Mouse (Mus musculus): ENCODE results near the gene Ptgds. TPM values are rescaled to one million over a fixed set of nuclear protein-coding genes. Genes with fewer than 3 reads are reported as not detected.
A peak's percentile ranks its signal among the peaks of the same experiment; 100 is the strongest.

Gene Ptgds
- polyA plus RNA-seq, 1 experiment = 0.39 TPM

DNA sequence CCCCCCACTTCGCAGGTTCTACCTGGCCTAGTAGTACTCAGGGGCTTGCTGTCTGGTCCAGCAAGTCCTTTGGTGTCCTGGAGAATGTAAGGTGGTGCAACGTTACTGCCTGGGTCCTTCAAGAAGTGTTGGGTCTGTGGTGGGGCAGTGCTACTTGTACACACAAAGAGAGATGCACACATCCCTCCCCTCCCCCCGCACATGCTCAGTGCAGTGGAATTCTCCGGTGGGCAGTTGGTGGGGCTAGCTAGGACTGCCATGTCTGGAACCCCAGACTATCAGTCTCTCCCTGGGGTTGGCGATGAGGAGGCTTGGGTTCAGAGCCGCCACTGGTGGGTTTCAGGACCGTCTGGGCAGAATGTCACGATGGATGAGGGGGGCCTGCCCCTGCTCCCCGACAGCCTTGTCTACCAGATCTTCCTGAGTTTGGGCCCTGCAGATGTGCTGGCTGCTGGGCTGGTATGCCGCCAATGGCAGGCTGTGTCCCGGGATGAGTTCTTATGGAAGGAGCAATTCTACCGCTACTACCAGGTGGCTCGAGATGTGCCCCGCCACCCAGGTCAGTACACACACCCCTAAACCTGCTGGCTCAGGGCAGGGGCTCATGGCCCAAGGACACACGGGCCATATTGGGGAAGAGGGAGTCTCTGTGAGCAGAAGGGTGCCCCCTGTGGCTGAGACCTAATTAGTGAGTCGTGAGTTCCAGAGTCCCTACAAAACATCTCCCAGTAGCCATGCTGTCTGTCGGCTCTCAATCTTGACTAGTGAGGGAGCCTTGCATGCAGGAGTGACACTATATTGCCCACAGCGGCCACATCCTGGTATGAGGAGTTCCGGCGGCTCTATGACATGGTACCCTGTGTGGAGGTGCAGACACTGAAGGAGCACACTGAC lies 32.0 kb upstream of the Ptgds start, which contains the start of gene C8g:
C8g (minus strand) TSS at position 127 of the 894 bp plus-strand sequence.
- Histone ChIP-seq H3K27ac (ENCODE audit: insufficient read depth, low read depth, low read length) (peak within 1 kb of the TSS; percentile 83), H3K27me3 (ENCODE audit: control insufficient read depth, insufficient read depth, low read length) (no peaks in the 10 kb centered on the region), H3K4me3 (ENCODE audit: low read depth, low read length) (peak within 1 kb of the TSS; percentile 94), H3K4me1 (ENCODE audit: control insufficient read depth, insufficient read depth, insufficient read length, low read length) (peaks cover 26% of the 10 kb centered on the region), H3K36me3 (ENCODE audit: control insufficient read depth, insufficient read depth, low read length) (peaks cover 19% of the 10 kb centered on the region)
- TF ChIP-seq POLR2A (IDR thresholded peaks at IDR 0.05; ENCODE audit: low read depth, low read length) = no peak
- no peak for TF ChIP-seq CTCF (IDR thresholded peaks at IDR 0.05; ENCODE audit: extremely low read depth, insufficient read length, insufficient replicate concordance, low read depth, low read length)
- WGBS = 62% methylated on average over 20 of the region's 20 CpGs

DNA sequence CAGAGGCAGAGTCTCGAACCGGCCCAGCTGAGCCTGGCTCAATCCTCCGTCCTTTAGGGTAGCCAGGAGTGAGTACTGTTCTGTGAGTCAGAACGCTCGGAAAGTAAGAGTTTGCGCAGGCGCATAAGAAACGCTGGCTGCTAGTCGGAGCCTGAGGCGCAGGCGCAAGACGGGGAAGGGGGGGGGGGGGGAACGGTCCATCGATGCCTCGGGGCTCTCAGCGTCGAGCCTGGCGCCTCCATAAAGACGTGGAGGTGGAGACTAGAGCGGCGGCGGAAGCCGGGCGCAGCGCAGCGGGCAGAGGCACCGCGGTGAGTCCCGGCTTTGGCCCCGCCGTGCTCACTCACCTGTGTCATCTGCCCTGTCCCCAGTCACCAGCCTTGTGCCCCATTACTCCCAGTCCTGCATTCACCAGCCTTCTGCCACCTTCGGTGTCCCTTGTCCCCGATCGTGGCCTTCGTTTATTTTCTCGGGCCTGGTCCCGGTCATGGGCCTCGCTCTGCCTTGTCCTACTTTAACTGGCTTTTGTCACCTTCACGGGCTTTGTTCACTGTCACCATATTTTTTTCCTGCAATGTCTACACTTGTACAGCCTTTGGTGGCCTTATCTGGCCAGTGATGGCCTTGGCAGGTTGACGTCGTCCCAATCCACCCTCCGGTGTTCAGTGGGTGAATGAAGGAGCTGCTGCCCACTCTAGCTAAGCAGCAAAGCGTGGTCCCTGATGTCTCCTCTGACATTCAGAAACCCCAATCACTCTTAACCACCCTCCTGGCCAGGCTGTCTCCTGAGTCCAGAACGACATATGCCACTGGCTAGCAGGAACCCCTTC lies 30.9 kb upstream of the Ptgds start, which contains the start of gene Fbxw5:
Fbxw5 (plus strand) TSS at position 175 of the 830 bp plus-strand sequence.
- H3K36me3 ChIP-seq (ENCODE audit: control insufficient read depth, insufficient read depth, low read length) = peaks cover 19% of the 10 kb centered on the region
- under 1% methylated on average over 41 of the region's 44 CpGs for WGBS
- peak within 1 kb of the TSS; percentile 86 for H3K27ac ChIP-seq (ENCODE audit: insufficient read depth, low read depth, low read length)

GRCm38 (mm10) chr2:25500071-25500575 lies 30.3 kb upstream of the Ptgds start:
- 52% methylated on average over 6 of the region's 6 CpGs for WGBS
- Histone ChIP-seq H3K27me3 (ENCODE audit: control insufficient read depth, insufficient read depth, low read length) (no peaks in the 10 kb centered on the region), H3K4me3 (ENCODE audit: low read depth, low read length) (peak overlapping the region; percentile 55), H3K4me1 (ENCODE audit: control insufficient read depth, insufficient read depth, insufficient read length, low read length) (peaks cover 26% of the 10 kb centered on the region), H3K27ac (ENCODE audit: insufficient read depth, low read depth, low read length) (peak overlapping the region; percentile 86), H3K36me3 (ENCODE audit: control insufficient read depth, insufficient read depth, low read length) (peaks cover 16% of the 10 kb centered on the region)
- no peak for TF ChIP-seq CTCF (IDR thresholded peaks at IDR 0.05; ENCODE audit: extremely low read depth, insufficient read length, insufficient replicate concordance, low read depth, low read length)
- no peak for TF ChIP-seq POLR2A (IDR thresholded peaks at IDR 0.05; ENCODE audit: low read depth, low read length)

More for the DNA sequence above, 30.9 kb upstream of the Ptgds start, which contains the start of gene Fbxw5:
- TF ChIP-seq CTCF (IDR thresholded peaks at IDR 0.05; ENCODE audit: extremely low read depth, insufficient read length, insufficient replicate concordance, low read depth, low read length) = no peak
- peak; percentile 70 for TF ChIP-seq POLR2A (IDR thresholded peaks at IDR 0.05; ENCODE audit: low read depth, low read length)
- Histone ChIP-seq H3K27me3 (ENCODE audit: control insufficient read depth, insufficient read depth, low read length) (no peaks in the 10 kb centered on the region), H3K4me1 (ENCODE audit: control insufficient read depth, insufficient read depth, insufficient read length, low read length) (peaks cover 26% of the 10 kb centered on the region), H3K4me3 (ENCODE audit: low read depth, low read length) (peak within 1 kb of the TSS; percentile 94)

- Histone ChIP-seq H3K36me3 (ENCODE audit: control insufficient read depth, insufficient read depth, low read length) (peaks cover 5% of the 10 kb centered on the region; the same call in 1 of the 2 replicates), H3K4me3 (ENCODE audit: low read depth, low read length) (no peak overlapping the region), H3K27me3 (ENCODE audit: control insufficient read depth, insufficient read depth, low read length) (no peaks in the 10 kb centered on the region), H3K4me1 (ENCODE audit: control insufficient read depth, insufficient read depth, insufficient read length, low read length) (peaks cover 26% of the 10 kb centered on the region), H3K27ac (ENCODE audit: insufficient read depth, low read depth, low read length) (no peak overlapping the region)
- 81% methylated on average over 15 of the region's 15 CpGs for WGBS
- TF ChIP-seq CTCF (IDR thresholded peaks at IDR 0.05; ENCODE audit: extremely low read depth, insufficient read length, insufficient replicate concordance, low read depth, low read length) (no peak), POLR2A (IDR thresholded peaks at IDR 0.05; ENCODE audit: low read depth, low read length) (no peak)
Measured at GRCm38 (mm10) chr2:25498622-25499478, 29.0 kb upstream of the Ptgds start.

DNA sequence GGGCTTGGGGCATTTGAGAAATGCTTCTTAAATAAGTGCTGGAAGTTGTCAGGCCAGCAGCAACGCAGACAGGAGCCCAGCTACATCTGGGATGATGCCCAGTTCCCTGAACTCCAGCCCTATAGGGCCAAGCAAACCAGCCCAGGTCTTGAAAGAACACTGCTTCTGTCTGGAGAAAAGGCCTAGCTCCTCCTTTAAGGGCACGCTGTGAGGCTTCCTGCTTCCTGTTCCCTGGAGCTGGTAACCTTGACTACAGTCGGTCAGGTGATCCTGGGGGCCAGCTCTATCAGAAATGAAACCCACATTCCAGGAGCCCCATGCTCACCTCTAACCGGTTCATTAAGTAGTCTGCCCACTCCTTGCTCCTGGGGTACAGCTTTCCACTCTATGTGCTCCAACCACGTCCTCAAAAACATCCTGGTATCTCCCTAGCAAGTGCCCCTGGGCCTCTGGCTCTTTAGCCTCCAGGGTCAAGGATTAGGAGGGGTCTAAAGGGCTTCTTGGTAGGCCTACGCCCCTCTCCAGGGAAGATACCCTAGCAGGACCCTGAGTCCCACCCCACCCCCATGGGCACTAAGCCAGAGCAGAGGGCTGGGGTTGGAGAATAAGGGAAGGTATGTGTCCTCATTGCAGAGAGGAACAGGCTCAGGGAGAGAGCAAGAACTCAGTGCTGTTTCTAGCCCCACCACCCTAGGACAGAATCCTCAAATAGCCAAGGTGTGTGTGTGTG lies 28.2 kb upstream of the Ptgds start:
- H3K27me3 ChIP-seq (ENCODE audit: control insufficient read depth, insufficient read depth, low read length) = no peaks in the 10 kb centered on the region
- no peak for TF ChIP-seq CTCF (IDR thresholded peaks at IDR 0.05; ENCODE audit: extremely low read depth, insufficient read length, insufficient replicate concordance, low read depth, low read length)
- no peak for TF ChIP-seq POLR2A (IDR thresholded peaks at IDR 0.05; ENCODE audit: low read depth, low read length)
- H3K4me1 ChIP-seq (ENCODE audit: control insufficient read depth, insufficient read depth, insufficient read length, low read length) = peaks cover 24% of the 10 kb centered on the region
- no peaks in the 10 kb centered on the region for H3K36me3 ChIP-seq (ENCODE audit: control insufficient read depth, insufficient read depth, low read length)
- 36% methylated on average over 6 of the region's 6 CpGs for WGBS
- no peak overlapping the region for H3K4me3 ChIP-seq (ENCODE audit: low read depth, low read length)
- H3K27ac ChIP-seq (ENCODE audit: insufficient read depth, low read depth, low read length) = no peak overlapping the region

- no peak overlapping the region for H3K27ac ChIP-seq (ENCODE audit: insufficient read depth, low read depth, low read length)
- H3K27me3 ChIP-seq (ENCODE audit: control insufficient read depth, insufficient read depth, low read length) = no peaks in the 10 kb centered on the region
- H3K4me1 ChIP-seq (ENCODE audit: control insufficient read depth, insufficient read depth, insufficient read length, low read length) = peaks cover 11% of the 10 kb centered on the region
- 42% methylated on average over 4 of the region's 4 CpGs for WGBS
- no peak for TF ChIP-seq POLR2A (IDR thresholded peaks at IDR 0.05; ENCODE audit: low read depth, low read length)
- TF ChIP-seq CTCF (IDR thresholded peaks at IDR 0.05; ENCODE audit: extremely low read depth, insufficient read length, insufficient replicate concordance, low read depth, low read length) = peak; percentile 53; the same call in 1 of the 2 replicates
- no peaks in the 10 kb centered on the region for H3K36me3 ChIP-seq (ENCODE audit: control insufficient read depth, insufficient read depth, low read length)
- no peak overlapping the region for H3K4me3 ChIP-seq (ENCODE audit: low read depth, low read length)
Measured at GRCm38 (mm10) chr2:25496462-25496861, 26.6 kb upstream of the Ptgds start.

Measured in small intestine, adult 2 months (tissue).